Mouse (Mus musculus) kidney, postnatal 25 days (tissue): ENCODE measurements at regions not wholly inside any gene's neighbourhood (a gene's known extent, or its start where the extent isn't known, plus 50 kb on each side); places are given as distances from the start of the nearest gene placed in this dataset.
"Not testable (repeated sequence)": the region's sequence is repeated elsewhere in the genome, so short reads cannot be mapped to it uniquely, and the experiment has no call there.

Experiments used
- DNase-seq, 2 experiments: peaks; one replicate each; pipeline ENCODE4 v3.0.0; 2021; ENCODE audit warnings: mixed read lengths in 2 of 2

DNA sequence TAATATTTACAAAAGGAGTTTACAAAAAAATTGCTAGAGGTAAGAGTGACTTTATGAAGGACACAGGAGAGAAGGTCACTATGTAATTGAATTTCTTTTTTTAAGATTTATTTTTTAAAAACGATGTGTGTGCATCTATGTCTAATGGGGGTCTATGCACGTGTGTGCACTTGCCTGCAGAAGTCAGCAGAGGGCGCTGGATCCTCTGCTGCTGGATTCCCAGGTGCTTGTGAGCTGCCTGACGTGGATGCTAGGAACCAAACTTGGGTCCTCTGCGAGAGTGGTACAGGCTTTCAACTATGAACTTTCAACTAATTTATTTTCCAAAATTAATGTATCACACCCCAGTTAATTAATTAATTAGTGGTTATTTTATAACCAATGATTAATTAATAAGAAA lies 85.0 kb downstream of the Glrx3 start:
- DNase-seq: no peak

DNA sequence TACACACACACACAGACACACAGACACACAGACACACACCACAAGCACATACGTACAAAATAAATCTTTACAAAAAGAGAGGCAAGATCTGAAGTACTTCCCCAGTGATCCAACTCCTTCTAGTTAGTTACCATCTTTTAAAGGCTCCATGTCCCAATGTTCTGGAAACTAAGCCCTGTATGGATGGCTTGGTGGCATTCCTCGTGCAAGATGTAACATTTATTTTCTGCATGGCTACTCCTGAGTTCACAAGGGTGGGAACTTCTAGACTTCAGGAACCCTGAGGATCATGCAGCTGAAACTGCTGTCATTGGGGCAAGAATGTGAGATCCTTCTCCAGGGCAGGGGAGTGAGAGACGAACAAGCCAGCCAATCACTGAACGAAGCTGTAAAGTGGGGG lies 96.1 kb downstream of the Glrx3 start:
- no peak for DNase-seq

DNA sequence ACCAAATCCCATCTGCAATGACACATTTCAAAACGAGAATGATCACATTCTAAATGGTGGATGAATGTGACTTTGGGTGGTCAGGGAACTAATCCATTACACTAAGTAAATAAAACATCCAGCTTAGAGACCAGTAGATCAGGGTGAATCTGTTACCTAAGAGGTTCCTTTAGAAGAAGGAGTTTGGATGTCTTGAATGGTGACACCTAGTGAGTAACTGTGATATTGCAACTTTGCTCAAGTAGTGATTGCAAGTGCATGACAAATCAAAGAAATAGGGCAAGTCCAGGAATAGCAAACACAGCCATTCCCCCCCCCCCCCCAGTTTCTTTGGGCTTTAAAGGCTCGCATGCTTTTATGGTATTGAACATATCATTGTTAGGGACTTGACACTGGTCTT lies 112.6 kb downstream of the Glrx3 start:
- peak in 1 of 2 experiments; percentile 10 for DNase-seq

DNA sequence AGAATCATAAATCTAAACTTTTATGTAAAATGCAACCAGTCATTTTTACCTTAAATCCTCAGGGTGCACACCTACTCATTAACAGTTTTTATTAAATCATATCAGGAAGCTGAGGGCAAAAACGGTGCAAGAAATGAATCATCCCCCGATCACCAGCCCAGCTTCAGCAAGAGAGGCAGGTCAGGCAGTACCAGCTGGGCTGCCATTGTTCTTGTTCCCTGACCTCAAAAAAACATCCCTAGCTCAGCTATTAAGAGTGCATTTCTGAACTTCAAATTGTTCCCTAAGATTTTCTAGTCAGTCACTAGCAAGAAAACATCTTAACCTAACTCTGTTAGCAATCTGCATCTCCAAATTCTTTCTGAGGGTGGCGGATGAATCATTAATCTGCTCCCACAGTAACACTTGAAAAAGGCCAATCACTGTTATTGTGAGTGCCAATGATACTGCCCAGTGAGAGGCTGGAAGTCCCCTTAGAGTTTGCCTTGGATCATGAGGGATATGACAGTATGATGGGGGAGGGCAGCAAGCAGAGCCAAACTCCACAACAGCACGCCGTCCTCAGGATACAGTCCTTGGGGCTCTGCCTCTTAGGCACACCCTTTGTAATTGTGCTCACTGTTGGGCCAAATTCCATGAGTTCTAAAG lies 115.3 kb downstream of the Glrx3 start:
- peak in 1 of 2 experiments; percentile 2 for DNase-seq

DNA sequence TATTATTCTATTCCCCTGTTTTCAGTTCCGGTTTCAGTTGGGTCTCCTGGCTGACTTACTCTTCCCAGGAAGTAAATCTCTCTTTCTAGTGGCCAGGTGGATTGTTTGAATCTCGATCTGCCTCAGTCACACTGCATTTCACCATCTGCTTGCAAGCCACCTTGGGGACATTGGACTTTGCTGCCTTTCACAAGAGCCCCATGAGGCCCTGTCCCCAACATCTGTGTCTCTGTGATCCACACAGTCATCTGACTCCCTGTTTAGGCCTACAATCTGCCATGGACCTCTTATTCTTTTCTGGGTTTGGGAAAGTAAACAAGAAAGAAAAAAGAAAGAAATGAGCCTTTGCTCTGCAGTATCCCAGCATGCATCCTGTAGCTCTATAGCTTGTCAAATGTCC lies 118.1 kb downstream of the Glrx3 start:
- no peak for DNase-seq

DNA sequence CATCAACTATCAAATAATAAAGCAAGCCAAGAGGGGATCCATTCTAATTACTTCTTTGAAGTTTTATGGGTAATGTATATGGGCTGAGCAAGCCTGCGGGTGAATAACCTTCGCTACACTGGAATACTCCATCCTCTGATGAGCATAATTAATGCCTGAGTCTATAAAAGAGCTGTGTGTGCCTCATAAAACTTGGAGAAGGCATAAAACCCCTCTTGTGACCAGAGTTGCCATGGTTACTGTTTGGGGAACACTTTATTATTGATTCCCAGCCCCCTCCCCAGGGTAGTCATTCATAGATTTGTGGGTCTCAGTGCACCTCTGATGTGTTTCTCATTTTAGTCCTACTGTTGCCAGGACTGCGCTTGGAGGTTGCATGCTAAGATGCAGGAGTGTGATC lies 120.0 kb downstream of the Glrx3 start:
- DNase-seq: no peak

DNA sequence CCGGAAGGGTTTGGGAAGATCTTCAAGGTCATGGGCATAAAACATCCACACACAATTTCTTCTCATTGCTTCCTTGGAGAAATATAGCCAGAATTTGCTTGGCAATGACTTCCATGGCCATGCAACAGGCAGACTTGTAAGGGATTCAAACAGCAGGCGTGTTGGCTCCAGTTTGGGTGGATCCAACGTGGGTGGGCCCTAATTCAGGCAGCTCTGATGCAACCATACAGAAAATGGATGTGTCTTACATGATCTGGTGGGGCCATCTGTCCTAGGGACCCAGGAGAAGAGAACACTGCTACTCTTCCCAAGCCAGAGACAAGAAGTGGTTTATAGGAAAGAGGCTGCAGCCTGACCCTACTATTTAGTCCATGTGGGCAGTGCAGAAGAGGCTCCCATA lies 121.5 kb downstream of the Glrx3 start:
- DNase-seq: no peak

DNA sequence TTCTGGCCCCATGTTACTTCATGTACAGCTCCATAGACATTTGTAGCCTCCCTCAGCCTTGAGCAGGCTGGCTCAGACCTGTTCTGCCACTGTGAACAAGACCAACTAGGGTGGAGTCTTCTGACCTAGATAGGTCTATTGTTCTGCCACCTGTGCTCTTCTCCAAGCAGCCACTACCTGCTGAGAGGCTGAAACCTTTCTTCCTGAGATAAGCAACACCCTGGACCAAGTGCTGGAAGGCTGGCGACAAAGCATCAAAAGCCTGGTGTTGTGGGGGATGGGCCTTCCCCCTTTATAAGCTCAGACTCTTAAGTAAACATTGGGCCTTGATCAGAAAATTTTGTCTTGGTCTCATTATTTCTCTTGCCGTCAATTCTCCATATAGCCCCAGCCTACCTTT lies 132.8 kb downstream of the Glrx3 start:
- no peak for DNase-seq

DNA sequence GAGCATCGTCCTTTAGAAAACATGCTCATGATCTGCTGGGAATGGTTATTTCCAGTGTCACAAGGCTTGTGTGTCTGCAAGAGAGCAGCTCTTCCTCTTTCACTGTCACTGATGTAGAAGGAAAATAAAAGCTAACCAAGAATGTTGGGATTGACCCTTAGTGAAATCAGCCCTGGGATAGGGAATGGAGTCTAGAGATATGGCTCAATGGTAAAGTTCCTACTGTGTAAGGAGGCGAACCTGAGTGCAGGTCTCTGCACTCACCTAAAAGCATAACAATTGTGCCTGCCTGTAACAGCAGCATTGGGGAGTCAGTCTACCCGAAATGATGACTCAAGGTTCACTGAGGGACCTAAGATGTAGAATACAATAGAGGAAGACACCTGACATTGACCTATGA lies 138.1 kb downstream of the Glrx3 start:
- no peak for DNase-seq

DNA sequence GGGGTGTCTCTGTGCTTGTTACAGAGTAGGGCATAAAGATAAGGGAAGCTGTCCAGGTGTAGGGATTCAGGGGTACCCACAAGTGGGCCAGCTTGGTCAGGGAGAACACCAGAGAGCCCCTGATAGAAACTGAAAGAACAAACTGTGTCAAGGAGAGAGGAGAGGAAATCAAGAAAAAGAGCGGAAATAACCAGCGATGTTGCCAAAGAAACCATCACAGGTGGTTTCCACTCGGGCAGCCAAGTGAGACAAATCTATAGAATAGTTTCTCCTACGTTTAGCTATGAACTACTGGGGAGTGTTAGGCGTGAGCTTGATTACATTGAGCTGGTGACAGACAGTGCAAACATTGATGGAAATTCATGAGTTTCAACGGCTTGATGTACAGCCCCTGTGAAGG lies 138.8 kb downstream of the Glrx3 start:
- DNase-seq: no peak

DNA sequence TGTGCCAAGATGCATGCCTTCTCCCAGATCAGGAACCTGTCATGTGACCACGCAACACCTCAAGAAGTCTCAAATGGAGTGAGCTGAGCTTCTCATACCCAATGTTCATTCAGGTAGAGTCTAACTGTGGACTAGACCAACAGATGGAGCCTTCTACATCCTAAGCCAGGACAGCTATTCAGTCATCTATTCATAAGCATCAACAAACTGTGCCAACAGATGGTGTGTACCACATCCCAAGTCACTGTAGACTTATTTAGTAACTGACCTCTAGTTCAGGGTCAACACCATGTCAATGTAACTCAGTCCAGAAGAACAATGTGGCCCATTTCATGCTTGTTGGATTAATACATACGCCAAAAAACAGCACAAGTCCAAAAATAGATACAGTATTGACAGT lies 146.1 kb downstream of the Glrx3 start:
- DNase-seq: no peak

DNA sequence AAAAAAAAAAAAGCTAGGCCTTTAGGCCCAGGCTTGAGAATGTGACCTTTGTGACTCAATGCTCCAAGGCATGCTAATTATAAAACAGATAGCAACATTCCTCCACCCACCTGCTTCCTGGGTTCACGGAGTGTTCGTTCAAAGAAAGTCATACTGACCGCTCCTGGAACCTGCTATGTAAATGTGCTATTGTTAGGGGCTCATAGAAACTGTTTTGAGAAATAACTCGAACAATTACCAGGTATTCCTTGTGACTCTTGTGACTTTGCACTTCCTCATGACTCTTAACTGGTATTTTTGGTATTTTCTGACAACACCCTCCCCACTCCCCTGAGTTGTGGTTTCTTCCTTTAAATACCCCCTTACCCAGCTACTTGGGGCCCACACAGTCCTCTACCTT lies 147.5 kb downstream of the Glrx3 start:
- DNase-seq: not testable (repeated sequence)

DNA sequence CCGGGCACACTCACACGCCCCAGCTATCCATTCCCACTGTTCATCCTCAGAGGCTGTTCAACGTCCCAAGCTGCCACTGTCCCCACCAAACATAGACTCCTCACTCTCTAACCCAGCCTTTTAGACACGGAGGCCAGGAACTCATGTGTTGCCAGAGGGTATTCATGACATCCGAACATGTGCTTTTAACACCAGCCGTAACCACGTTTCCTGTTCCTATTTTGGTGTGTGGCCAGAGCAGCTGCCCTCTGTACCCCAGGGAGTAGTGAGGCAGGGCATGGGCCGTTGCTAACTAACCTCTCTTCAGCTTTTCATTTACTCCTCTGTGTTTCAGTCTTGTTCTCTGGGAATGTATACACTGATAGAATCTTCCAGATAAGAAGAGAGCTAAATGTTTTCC lies 156.2 kb downstream of the Glrx3 start:
- DNase-seq: no peak

DNA sequence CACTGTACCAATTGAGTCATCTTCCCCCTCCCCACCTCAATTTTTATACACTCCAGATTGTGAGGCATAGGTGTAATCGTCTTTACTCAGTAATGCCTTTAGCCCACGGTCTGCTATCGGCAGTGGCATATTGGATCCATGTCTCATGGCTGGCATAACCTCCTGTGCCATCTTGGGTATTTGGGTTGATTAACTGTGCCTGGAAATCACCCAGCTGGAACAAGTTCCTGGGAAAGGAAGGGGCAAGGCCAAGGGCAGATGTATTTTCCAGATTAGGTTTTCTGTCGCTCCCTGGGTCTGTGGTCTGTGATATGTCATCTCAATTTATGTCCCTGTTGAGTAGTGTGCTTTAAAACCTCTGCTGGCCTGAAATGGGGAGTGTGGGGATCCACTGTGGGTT lies 158.2 kb downstream of the Glrx3 start:
- no peak for DNase-seq

DNA sequence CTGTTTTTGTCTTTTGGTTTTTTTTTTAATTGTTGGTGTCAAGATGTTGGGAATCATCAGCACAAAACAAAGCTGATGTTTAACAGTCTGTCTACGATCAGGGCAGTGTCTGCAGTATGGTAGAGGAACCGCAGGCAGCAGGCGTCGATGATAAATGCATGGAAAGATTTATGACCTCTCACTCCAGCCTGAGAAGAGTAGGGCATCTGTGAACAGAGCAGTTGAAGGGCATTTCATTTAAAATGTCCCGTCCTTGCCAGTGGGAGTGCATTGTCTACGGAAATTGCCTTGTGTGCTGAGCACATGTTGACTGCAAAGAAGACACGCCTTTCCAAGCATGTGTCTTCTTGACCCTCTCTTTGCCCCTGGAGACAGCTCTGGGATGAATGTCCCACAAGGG lies 158.7 kb downstream of the Glrx3 start:
- no peak for DNase-seq

DNA sequence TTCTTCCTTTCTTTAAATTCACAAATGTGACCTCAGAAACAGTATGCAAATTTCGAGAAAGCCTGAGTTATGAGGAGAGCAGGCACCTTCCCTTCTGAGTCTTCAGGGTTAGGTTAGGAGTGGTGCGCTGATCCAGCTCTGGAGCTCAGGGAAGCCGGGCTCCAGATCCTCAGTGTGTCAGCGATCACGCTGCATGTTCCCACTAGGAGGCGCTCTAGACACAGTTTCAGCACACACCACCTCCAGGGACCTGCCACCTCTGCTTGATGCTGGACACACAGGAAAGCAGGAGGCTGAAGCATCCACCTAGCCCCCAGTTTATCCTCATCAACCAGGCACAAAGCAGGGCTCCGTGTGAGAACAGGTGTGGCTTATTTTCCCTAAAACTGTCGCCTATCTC lies 165.6 kb downstream of the Glrx3 start:
- peak; percentile 72 to 78 for DNase-seq

DNA sequence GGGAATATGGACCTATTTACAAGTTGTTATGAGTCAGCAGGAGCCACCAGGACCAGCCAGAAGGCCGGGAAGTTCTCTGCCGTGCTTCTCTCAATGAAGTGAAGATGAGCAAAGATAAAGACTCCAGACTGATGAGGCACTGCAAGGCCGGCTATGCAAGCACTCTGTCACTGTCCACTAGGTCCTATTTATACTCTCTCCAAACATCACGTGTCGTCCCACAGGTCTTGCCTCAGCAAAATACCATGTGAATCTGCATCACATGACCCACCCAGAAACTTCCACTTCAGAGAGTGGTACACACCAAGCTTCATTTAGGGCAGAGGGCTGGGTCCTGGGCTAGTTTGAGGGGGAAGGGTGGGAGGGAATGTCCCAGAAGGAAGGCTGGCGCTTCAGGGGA lies 172.3 kb downstream of the Glrx3 start:
- no peak for DNase-seq

DNA sequence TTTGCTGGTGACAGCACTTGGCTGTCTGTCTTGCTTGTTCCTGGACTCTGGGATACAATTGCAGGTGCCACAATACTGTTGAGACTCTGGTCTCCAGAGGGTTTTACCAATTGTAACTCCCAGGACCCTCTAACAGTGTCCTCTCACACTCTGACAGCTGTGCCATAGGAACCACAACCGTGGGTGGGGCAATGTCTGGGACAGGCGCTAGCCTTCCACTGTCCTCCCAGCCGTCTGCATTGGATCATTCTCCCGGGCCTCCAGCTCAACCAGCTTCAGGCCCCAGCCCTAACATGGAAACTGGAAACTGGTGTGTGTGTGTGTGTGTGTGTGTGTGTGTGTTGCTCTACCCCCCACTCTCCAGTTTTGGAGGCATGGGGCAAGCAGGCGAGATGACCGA lies 173.9 kb downstream of the Glrx3 start:
- DNase-seq: no peak

DNA sequence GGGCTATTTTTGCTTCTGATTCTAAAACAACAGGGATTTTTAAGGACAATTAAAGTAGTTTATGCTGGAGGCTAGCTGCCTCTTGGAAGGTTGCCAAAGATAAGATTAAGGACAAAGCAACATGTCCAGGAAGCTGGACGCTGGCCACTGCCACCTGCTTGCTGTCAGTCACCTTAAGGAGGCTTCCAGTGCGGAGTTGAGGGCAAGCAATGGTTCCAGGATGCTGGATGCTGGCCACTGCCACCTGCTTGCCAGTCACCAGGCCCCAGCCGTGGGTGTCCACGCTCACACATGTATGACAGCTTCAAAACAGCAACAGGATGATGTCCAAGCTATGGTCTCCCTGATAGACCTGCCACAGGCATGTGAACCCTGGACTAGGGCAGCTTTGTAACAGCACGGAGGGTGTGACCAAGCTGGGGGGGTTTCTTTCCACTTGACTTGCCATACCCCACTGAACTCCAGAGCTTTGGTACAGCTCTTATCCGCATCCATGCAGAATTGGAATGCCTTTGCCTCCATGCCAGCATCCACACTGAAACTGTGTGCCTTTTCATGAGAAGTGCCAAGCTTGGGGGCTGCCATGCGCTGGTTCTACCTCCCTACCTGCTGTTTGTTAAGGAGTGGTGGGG lies 174.6 kb downstream of the Glrx3 start:
- DNase-seq: no peak

DNA sequence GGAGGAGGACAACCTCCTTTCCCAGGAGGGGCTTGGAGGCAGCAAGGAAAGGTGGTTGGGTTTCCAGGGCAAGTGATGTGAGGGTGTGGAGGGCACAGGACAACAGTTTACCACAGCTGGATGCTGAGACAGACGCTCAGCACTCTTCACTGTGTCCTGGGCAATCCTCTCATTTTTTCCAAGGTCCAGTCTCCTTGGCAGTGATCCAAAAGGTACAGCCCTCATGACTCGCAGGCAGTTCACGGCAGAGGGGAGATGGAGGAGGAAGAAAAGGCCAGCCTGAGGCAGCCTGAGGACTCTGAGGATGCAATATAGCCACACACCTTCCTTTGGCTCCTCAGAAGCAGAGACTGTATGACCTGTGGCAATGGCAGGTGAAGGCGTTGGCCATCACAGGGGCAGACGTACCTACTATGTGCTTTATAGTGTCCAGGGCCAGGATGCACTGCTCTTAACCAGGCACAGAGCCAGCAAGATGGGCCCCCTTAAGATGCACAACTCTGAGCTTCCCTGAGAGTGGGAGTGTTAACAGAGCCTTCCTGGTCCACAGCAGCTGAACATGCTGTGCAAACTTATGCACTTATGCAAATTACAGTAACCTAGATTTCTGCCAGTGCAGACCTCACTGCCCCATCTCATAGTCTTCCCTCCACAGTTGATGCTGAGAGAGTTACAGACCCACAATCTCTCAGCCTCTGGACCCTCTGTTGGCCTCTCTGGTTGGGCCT lies 181.2 kb downstream of the Glrx3 start:
- no peak for DNase-seq

DNA sequence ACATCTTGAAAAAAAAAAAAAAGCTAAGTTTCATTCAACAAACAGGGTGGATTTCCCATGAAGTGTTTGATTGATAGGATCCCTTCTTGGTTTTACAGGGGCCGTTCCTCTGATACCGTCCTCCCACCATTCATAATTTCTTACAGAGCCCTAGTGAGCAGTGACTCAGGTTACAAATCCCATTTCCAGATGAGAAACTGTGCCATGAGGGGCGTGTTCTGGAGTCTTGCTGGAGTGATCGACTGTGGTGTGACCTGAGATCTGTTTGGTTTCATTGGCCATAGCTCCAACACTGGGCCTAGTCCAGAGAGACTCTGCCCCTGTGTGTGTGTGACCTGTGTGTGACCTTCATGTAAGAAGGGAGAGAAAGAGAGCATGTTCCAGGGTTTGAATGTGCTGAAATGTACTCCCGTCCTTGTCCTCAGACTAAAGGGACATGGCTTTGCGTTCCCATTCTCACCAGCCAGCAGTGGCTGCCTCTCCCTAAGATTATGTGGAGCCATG lies 181.9 kb downstream of the Glrx3 start:
- peak in 1 of 2 experiments; percentile 8 for DNase-seq

DNA sequence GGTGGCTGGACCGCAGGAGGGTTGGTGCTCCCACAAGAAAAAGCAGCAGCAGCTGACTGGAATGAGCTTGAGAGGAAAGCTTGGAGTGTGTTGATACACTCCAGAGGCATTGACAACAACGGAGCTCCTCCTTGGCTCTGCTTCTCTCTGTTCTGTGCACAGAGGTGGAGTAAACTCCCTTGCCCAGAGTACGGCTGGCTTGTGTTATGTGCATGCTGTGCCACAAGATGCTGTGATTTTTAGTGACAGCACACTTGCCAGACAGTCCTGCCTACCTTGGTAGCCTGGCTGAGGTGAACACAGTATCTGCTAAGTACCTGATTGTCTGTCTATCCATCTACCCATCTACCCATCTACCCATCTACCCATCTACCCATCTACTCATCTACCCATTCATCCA lies 190.9 kb downstream of the Glrx3 start:
- no peak for DNase-seq

DNA sequence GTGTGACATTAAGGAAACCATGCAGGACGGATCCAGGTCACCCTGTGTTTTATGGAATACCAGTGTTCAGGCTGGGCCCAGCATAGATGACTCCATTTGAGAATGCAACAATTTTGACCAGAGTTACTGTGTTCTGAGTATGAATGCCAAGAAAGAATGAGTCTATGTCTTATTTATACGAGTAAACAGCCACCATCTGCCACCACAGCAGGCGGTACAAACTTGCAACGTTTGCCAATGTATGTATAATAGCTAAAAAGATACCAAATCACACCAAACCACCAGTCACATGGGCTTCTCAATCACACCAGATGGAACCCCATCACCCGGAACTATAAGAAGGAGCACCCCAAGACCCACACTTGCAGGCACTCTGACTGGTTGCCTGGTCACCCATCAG lies 192.1 kb downstream of the Glrx3 start:
- no peak for DNase-seq

DNA sequence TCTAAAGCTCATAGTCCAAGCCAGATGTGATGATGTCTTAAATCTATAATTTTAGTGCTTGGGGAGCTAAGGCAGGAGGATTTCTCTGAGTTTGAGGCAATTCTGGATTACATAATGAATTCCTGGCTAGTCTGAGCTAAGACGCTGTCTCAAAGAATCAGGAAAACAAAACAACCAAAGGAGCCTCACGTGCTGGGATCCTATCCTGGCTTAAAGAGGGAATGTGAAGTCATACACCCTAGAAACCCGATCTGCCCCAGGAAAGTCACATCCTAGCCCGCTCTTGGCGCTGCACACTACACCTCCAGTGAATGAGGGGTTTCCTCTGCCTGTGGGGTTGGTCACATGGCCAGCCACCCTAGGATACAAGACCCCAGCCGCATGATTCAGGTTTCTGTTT lies 211.2 kb downstream of the Glrx3 start:
- no peak for DNase-seq
